Mouse (Mus musculus) C2C12 (cell line): Measurements from ENCODE around the gene Lyzl6.

Experiments used
- CTCF ChIP-seq: IDR thresholded peaks from one replicate; pipeline ENCODE4 v1.5.1; 2011; ENCODE audit not compliant: control insufficient read depth, insufficient read depth, insufficient read length
- FOSL1 ChIP-seq: IDR thresholded peaks from one replicate; pipeline ENCODE4 v1.8.0; 2011; ENCODE audit warnings: mild to moderate bottlenecking, low read length; ENCODE audit not compliant: poor library complexity, insufficient read depth, severe bottlenecking
- MAX ChIP-seq: IDR thresholded peaks from one replicate; pipeline ENCODE4 v1.6.1; 2011; ENCODE audit warnings: mild to moderate bottlenecking, control low read depth
- USF1 ChIP-seq: IDR thresholded peaks from one replicate; pipeline ENCODE4 v1.6.1; 2011; ENCODE audit warnings: low read depth, mild to moderate bottlenecking, control low read depth, moderate library complexity

DNA sequence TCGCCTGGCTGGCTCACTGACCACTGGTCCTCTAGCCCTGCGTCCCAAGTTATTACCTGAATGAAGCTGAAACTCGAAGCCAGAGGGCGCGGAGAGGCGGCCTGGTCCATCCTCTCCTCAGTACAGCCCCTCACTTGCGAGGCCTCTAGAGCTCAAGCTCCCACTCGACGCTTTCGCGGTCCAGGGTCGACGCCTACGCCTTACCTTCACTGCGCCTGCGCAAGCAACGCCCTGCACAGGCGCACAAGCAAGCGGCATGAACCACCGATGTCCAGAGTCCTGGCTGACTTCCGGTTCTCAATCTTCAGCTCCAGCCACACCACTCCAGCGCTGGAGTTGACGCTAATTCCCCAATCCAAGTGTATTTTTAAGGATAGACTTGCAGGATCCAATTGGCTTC, 11.2 kb downstream of the Lyzl6 start:
- no peak for TF ChIP-seq CTCF
- no peak for TF ChIP-seq USF1
- TF ChIP-seq MAX: no peak
- TF ChIP-seq FOSL1: no peak
